Mouse (Mus musculus): ENCODE measurements around the gene Gabrr3.

- TF ChIP-seq CTCF (IDR thresholded peaks at IDR 0.05; ENCODE audit: control insufficient read depth, insufficient read depth, insufficient read length) (no peak), USF1 (IDR thresholded peaks at IDR 0.05; ENCODE audit: low read depth) (no peak), MAX (IDR thresholded peaks at IDR 0.05) (no peak), MYOD1 (IDR thresholded peaks at IDR 0.05; ENCODE audit: control insufficient read depth, insufficient read length, low read depth) (no peak), FOSL1 (IDR thresholded peaks at IDR 0.05; ENCODE audit: insufficient read depth, low read length, poor library complexity, severe bottlenecking) (no peak)
Measured at GRCm38 (mm10) chr16:59472546-59472945, 65.4 kb downstream of the Gabrr3 start.

Data from C2C12 (cell line).